Mouse (Mus musculus) lung, embryonic 16.5 days (tissue): ENCODE results near the gene Sertad3. TPM values are rescaled to one million over a fixed set of nuclear protein-coding genes. Genes with fewer than 3 reads are reported as not detected.
A peak's percentile ranks its signal among the peaks of the same experiment; 100 is the strongest.

ENCODE experiments used
- ATAC-seq: fragments of 200-750 bp; cut with Nextera tagmentation; 2 replicates; pipeline ENCODE4 v1.8.0; 2017; ENCODE audit warnings: low read depth, mild to moderate bottlenecking, moderate library complexity
- H3K27ac ChIP-seq: fragments of 300-500 bp; sonication (generic); 2 replicates; pipeline ENCODE4 v1.5.1; 2014; ENCODE audit warnings: mild to moderate bottlenecking, control low read depth, low read length
- H3K27me3 ChIP-seq: fragments of 300-500 bp; sonication (generic); 2 replicates; pipeline ENCODE4 v1.6.1; 2014; ENCODE audit warnings: low read depth, low read length, mixed read lengths; ENCODE audit not compliant: control insufficient read depth, insufficient read depth
- H3K36me3 ChIP-seq: fragments of 300-500 bp; sonication (generic); 2 replicates; pipeline ENCODE4 v1.6.1; 2014; ENCODE audit warnings: low read length; ENCODE audit not compliant: control insufficient read depth, insufficient read depth
- H3K4me1 ChIP-seq: fragments of 300-500 bp; sonication (generic); replicated peaks from 2 replicates; pipeline ENCODE4 v1.6.1; 2014; ENCODE audit warnings: low read length, mixed read lengths; ENCODE audit not compliant: control insufficient read depth, insufficient read depth
- H3K4me2 ChIP-seq: fragments of 300-500 bp; sonication (generic); 2 replicates; pipeline ENCODE4 v1.6.1; 2014; ENCODE audit warnings: low read depth, low read length, control low read depth
- H3K4me3 ChIP-seq: fragments of 300-500 bp; sonication (generic); 2 replicates; pipeline ENCODE4 v1.5.1; 2014; ENCODE audit warnings: mild to moderate bottlenecking, low read length, control low read depth
- H3K9ac ChIP-seq: fragments of 300-500 bp; sonication (generic); 2 replicates; pipeline ENCODE4 v1.6.1; 2014; ENCODE audit warnings: low read length, control low read depth
- H3K9me3 ChIP-seq: fragments of 300-500 bp; sonication (generic); 2 replicates; pipeline ENCODE4 v1.6.1; 2016; ENCODE audit warnings: low read length; ENCODE audit not compliant: control insufficient read depth
- WGBS: fragments of 180-500 bp; shearing (Covaris S2); extraction: QIAGEN DNeasy Blood & Tissue Kit; methylation state at CpG from one replicate; pipeline ENCODE4 v1.1.7; 2014; 5-methylcytosine and 5-hydroxymethylcytosine counted together
- polyA plus RNA-seq: library from polyadenylated mRNA; unstranded; fragments of >200 nt; fragmentation: Nextera tagmentation; extraction: Ambion mirVana; gene quantifications from 2 replicates; pipeline ENCODE4 v1.2.1, GENCODE M21; 2015

The Sertad3 gene
- polyA plus RNA-seq, 1 experiment from 2014 or later = 28.4 TPM

DNA sequence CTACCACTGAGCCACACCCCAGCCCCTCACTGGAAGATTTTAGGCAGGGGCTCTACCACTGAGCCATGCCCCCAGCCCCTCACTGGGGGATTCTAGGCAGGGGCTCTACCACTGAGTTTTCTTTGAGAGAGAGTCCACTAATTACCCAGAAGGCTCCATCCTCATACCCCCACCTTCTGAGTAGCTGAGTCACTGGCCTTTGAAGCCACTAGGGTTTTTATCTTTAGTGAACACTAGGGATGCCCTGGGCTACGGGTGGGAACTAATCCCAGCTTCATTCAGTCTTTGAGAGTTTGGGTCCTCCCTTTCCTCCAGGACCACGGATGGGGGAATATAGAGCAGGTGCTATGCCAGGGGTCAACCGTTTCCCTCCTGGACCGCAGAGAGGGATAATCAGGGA is 15.0 kb upstream of the Sertad3 start:
- no peak for ATAC-seq
- 81% methylated on average over 4 of the region's 4 CpGs for WGBS

DNA sequence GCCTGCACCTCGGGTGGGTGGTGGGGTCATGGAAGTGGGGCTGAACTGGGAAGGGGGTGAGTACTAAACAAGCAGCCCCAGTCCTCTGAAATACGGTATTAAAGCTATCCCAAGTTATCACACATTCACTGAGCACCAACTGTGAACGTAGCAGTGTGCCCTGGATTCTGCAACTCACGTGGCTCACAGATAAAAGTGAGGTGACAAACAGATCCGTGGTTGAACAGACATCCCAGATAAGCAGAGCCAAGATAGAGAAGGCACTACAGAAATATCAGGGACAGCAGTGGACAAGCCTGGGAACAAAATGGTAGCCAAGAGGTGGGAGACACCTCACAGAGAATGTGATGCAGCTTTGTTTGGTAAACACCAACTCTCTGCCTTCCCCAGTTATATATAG is 13.9 kb upstream of the Sertad3 start:
- Histone ChIP-seq H3K27me3 (no peaks in the 10 kb centered on the region), H3K27ac (no peak overlapping the region), H3K36me3 (no peaks in the 10 kb centered on the region), H3K9ac (no peak overlapping the region), H3K4me2 (no peak overlapping the region), H3K4me1 (no peaks in the 10 kb centered on the region), H3K4me3 (no peak overlapping the region), H3K9me3 (no peaks in the 10 kb centered on the region)
- 79% methylated on average over 5 of the region's 5 CpGs for WGBS
- no peak for ATAC-seq

More for the DNA sequence above, 15.0 kb upstream of the Sertad3 start:
- H3K9ac ChIP-seq = no peak overlapping the region
- no peaks in the 10 kb centered on the region for H3K36me3 ChIP-seq
- H3K4me3 ChIP-seq = no peak overlapping the region
- H3K27ac ChIP-seq = no peak overlapping the region
- H3K27me3 ChIP-seq = no peaks in the 10 kb centered on the region
- H3K4me2 ChIP-seq = no peak overlapping the region
- H3K4me1 ChIP-seq = no peaks in the 10 kb centered on the region
- no peaks in the 10 kb centered on the region for H3K9me3 ChIP-seq

DNA sequence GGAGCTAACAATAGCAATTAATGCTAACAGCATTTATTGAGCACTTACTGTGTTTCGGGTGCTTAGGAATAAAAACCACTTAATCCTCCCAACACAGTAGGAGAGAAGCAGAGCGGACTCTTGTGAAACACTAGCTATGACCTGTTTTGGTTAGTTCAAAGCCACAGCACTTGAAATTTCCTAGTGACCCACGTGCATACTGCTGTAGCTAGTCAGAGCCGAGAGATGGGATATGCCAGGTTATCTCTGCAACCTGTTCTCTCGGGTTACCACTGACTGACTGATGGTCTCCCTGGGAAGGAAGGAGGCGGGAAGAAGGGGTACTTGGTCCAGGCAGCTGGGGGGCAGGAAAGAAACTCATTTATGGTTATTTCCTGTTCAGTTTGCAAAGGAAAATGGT is 13.1 kb upstream of the Sertad3 start:
- ATAC-seq = no peak
- Histone ChIP-seq H3K4me2 (no peak overlapping the region), H3K27ac (no peak overlapping the region), H3K9ac (no peak overlapping the region), H3K4me1 (no peaks in the 10 kb centered on the region), H3K4me3 (no peak overlapping the region), H3K9me3 (no peaks in the 10 kb centered on the region), H3K36me3 (no peaks in the 10 kb centered on the region), H3K27me3 (no peaks in the 10 kb centered on the region)
- 68% methylated on average over 6 of the region's 6 CpGs for WGBS

DNA sequence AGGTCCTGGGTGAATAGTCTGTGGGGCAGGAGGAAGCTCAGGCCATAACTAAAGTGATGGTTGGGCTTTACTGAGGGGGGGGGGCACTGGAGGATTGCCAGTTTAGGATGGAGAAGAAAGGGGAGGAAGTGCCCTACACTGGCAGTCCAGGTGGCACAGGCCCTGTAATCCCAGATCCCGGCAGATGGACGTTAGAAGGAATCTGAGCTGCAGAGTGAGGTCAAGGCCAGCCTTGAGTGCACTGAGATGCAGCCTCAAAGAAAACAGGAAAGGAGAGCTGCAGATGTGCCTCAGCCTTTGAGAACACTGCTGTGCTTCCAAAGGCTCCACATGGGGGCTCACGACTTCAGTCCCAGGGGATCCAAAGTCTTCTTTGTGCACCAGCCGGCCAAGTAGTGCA is 5.9 kb upstream of the Sertad3 start:
- Histone ChIP-seq H3K27me3 (no peaks in the 10 kb centered on the region), H3K4me2 (no peak overlapping the region), H3K9ac (no peak overlapping the region), H3K27ac (no peak overlapping the region), H3K9me3 (no peaks in the 10 kb centered on the region), H3K4me3 (no peak overlapping the region), H3K36me3 (no peaks in the 10 kb centered on the region), H3K4me1 (peaks cover 7% of the 10 kb centered on the region)
- WGBS = 28% methylated on average over 4 of the region's 4 CpGs
- ATAC-seq = no peak; the same call in 1 of the 2 replicates

DNA sequence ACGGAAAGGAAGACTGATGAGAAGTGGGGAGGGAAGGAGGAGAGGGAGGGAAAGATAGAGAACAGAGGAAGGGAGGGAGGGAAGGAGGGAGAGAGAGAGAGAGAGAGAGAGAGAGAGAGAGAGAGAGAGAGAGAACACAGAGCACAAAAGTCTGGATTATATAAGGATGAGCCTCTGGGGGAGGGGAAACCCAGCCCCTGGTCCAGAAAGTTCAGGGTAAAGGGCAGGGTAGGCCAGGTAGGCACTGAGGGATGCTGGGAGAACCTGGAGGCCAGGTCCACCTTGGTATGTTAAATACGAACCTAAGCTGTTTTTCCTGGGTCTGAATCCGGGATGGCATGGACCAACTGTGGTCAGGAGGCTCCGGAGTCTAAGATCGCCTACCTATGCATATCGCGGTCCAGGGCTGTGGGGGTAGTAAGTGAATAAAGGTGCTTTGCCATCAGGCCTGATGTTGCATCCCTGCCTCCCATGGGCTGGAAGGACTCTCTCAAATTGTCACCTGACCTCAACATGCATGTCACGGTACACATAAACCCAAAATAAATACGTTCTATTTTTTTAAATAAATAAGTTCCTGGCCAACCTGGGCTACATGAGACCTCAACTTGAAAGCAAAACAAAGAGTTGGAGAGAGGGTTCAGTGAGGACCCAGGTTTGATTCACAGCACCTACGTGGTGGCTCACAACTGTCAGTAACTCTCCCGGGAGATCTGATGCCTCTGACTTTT is 2.0 kb upstream of the Sertad3 start:
- no peak overlapping the region for H3K27ac ChIP-seq
- no peaks in the 10 kb centered on the region for H3K9me3 ChIP-seq
- no peaks in the 10 kb centered on the region for H3K27me3 ChIP-seq
- 89% methylated on average over 11 of the region's 11 CpGs for WGBS
- H3K9ac ChIP-seq = no peak overlapping the region
- no peak for ATAC-seq
- H3K4me3 ChIP-seq = no peak overlapping the region
- H3K4me2 ChIP-seq = no peak overlapping the region
- peaks cover 4% of the 10 kb centered on the region; the same call in 1 of the 2 replicates for H3K36me3 ChIP-seq
- peaks cover 14% of the 10 kb centered on the region for H3K4me1 ChIP-seq

DNA sequence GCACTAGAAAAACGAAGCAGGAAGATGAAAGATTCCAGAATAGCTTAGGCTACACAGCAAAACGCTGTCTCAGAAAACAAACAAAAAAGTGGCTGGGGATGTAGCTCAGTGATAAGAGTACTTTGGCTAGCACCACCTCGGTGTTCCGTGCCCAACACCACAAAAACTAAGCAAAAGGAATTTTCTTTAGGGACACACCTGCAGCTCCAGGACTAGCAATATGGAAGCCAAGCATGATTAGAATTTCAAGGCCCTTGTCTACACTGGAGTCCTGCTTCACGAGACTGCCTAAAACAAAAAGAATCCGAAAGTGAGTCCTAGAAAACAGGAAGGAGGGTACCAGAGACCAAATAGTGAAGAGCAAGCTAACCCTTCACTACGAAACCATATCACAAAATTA is 972 bp upstream of the Sertad3 start:
- Histone ChIP-seq H3K9ac (peak overlapping the region; percentile 51), H3K27ac (peak overlapping the region; percentile 92), H3K4me2 (peak overlapping the region; percentile 57), H3K4me3 (peak overlapping the region; percentile 62), H3K36me3 (peaks cover 8% of the 10 kb centered on the region; the same call in 1 of the 2 replicates), H3K27me3 (no peaks in the 10 kb centered on the region), H3K9me3 (no peaks in the 10 kb centered on the region), H3K4me1 (peaks cover 12% of the 10 kb centered on the region)
- WGBS = 10% methylated on average over 7 of the region's 7 CpGs
- ATAC-seq = no peak

DNA sequence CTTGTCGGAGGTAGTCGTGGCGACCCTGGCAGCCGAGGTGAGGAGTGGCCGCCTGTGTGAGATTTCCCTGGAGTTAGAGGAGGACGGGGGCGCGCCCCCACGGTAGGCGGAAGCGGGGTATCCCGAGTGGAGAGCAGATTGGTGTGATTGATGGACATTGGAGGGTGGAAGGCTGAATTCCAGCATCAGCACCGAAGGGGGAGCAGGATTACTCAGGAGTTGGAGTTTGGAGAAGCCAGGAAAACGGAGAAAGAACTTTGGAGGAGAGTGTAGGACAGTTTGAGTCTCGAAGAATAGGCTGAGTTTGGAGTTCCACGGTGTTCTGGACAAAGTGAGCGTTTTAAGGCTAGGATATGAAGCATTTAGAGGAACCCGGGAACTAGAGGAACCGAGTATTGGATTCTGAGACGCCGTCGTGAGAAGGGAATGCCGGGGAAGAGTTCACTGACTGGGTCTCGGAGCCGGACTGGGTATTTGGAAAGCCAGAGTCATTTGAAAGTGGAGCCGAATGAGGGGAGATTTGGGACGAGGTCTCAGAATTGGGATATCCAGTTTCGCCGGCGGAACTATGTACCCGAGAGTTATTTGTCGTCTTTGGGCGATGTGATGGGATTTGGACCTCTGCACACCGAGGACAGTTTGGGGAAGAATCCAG is 394 bp downstream of the Sertad3 start:
- H3K4me1 ChIP-seq = peaks cover 15% of the 10 kb centered on the region
- no peaks in the 10 kb centered on the region for H3K9me3 ChIP-seq
- H3K4me3 ChIP-seq = peak overlapping the region; percentile 62
- no peaks in the 10 kb centered on the region for H3K27me3 ChIP-seq
- no peak for ATAC-seq
- H3K27ac ChIP-seq = peak overlapping the region; percentile 92
- H3K4me2 ChIP-seq = peak overlapping the region; percentile 57
- WGBS = 0% methylated on average over 34 of the region's 34 CpGs
- peaks cover 8% of the 10 kb centered on the region; the same call in 1 of the 2 replicates for H3K36me3 ChIP-seq
- H3K9ac ChIP-seq = peak overlapping the region; percentile 65

DNA sequence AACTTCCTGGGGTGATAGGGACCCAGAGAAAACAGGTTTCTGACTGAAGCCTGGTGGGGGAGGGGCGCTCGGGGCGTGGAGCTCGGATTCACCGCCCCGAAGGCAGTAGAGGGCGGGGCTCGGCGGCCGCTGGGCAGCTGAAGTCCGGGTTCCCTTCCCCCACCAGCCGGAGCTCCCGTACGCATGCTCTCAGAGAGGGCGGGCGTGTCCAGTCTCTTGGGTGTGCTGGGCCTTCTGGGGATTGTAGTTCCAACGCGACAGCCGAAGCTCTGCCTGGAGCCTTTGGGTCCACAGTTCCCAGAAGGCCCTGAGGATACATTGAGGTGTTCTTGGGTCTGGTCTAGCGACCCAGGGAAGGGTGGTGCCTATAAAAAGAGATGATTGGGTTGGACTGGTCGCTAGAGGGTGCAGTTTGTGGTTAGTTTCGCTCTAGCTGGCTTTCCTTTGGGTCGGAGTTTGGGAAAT is 954 bp downstream of the Sertad3 start:
- Histone ChIP-seq H3K4me2 (peak overlapping the region; percentile 57), H3K9ac (peak overlapping the region; percentile 65), H3K27ac (peak overlapping the region; percentile 92), H3K4me1 (peaks cover 15% of the 10 kb centered on the region), H3K27me3 (no peaks in the 10 kb centered on the region), H3K9me3 (no peaks in the 10 kb centered on the region), H3K4me3 (peak overlapping the region; percentile 62), H3K36me3 (peaks cover 8% of the 10 kb centered on the region; the same call in 1 of the 2 replicates)
- ATAC-seq = peak; percentile 91
- 0% methylated on average over 21 of the region's 23 CpGs for WGBS

DNA sequence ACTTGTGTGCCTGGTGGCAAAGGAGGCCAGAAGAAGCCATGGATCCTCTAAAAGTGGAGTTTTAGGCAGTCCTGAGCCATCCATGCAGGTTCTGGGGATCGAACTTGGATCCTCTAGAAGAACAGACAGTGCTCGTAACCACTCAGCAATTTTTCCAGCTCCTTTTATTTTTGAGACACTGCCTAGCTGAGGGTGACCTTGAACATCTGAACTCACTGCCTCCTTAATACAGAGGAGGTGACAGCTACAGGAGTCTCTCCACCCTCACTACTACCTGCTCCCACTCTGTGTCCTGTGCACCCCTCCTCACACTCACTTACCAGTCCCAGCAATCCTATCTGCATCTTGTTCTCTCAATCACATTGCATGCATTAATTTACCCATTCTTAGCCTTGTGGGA is 2.0 kb downstream of the Sertad3 start:
- ATAC-seq = no peak

More for the DNA sequence above, 2.0 kb downstream of the Sertad3 start:
- 88% methylated on average over 2 of the region's 2 CpGs for WGBS
- Histone ChIP-seq H3K4me1 (peaks cover 15% of the 10 kb centered on the region), H3K27ac (no peak overlapping the region), H3K9me3 (no peaks in the 10 kb centered on the region), H3K27me3 (no peaks in the 10 kb centered on the region), H3K4me3 (no peak overlapping the region), H3K36me3 (peaks cover 8% of the 10 kb centered on the region; the same call in 1 of the 2 replicates), H3K4me2 (no peak overlapping the region), H3K9ac (peak overlapping the region; percentile 56)
